Mouse (Mus musculus) hindlimb bud, embryonic 11.5 days (tissue): ENCODE data around the gene Nicn1.

Experiments used
- DNase-seq: peaks from one replicate; pipeline ENCODE4 v3.0.0-alpha.2; 2012; ENCODE audit warnings: low read depth, low spot score; ENCODE audit errors: extremely low spot score

Gene Nicn1

DNA sequence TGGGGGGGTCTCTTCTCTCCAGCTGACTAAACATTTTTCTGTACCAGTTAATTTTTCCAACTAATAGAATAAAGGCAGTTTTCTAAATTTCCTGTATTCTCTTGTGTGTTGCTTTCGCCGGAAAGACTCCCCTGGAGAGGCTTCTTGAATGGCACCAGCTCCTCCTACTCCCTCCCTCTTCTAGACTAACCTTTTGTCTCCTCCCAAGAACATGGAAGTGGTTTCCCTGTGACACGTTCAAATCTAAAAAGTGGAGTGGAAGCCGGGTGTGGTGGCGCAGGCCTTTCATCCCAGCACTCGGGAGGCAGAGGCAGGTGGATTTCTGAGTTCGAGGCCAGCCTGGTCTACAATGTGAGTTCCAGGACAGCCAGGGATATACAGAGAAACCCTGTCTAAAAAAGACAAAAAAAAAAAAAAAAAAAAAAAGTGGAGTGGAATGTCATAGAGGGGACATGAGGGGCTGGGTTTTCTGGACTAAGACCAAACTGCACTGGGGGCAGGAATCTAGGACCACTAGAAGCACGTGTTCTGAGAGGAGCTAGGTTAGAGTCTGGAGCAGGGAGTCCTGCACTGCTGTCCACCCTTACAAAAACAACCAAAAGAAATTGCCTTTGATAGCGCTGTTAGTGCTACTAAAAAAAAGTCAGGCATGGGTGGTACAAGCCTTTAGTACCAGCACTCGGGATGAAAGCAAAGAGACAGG, 47.8 kb downstream of the Nicn1 start:
- DNase-seq: no peak

- no peak for DNase-seq
Measured at GRCm38 (mm10) chr9:108338551-108338885, 48.3 kb downstream of the Nicn1 start.

DNA sequence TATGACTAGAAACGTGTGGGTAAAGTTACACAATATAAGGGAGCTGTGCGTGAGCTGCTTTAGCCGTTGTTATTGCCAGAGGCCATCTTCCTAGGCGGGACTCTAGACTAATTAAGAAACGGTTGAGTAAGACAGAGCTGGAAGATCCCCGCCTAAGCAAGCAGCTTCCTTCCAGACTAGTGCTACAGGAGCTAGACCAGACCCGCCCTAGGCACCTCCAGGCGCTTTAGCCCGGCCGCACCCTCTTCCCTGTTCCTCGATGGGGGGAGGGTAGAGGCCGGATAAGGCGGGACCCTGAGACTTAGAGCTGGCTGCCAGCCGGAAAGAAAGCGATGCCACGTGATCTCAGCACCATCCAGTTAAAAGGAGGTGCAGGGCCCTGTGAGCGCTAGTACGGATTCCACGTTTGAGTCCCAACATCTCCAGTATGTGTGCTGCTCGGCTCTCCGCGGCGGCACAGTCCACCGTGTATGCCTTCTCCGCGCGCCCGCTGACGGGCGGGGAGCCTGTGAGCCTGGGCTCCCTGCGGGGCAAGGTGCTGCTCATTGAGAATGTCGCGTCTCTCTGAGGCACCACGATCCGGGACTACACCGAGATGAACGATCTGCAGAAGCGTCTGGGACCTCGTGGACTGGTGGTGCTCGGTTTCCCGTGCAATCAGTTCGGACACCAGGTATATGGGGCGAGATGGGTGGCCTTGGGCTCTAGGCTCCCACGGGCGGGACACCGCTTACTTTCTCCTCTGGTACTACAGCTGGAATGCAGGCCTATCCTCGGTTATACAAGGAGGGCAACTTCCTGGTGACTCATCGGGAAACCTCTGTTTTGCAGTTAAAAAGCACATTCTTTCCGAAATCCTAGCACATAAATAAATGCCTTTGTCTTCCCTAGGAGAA, 48.9 kb downstream of the Nicn1 start, which contains the start of gene Gpx1:
Gene Gpx1, plus strand, starts transcription at position 18 of the 896 bp plus-strand sequence.
- peak; percentile 82 for DNase-seq

- no peak for DNase-seq
Measured at GRCm38 (mm10) chr9:108339886-108340257, 49.6 kb downstream of the Nicn1 start.

GRCm38 (mm10) chr9:108340258-108341138, 50.3 kb downstream of the Nicn1 start:
- DNase-seq: no peak

GRCm38 (mm10) chr9:108341139-108341475, 50.9 kb downstream of the Nicn1 start:
- no peak for DNase-seq

GRCm38 (mm10) chr9:108341801-108342200, 51.6 kb downstream of the Nicn1 start:
- no peak for DNase-seq

GRCm38 (mm10) chr9:108342301-108342831, 52.1 kb downstream of the Nicn1 start:
- no peak for DNase-seq

GRCm38 (mm10) chr9:108343331-108343730, 53.1 kb downstream of the Nicn1 start:
- no peak for DNase-seq

DNA sequence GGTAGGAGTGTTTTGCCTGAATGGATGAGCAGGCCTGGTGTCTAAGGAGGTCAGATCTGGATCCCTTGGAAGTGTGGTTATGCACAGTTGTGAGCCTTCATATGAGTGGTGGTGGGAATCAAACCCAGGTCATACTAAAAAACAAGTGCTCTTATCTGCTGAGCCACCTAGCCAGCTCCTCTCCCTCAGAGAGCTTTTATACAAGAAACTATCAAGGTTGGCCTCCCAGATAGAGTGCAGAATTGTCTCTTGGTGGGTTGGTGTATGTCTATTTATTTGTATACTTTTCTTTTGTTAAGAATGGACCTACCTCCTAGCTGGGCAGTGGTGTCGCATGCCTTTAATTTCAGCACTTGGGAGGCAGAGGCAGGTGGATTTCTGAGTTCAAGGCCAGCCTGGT, 53.6 kb downstream of the Nicn1 start:
- DNase-seq: no peak

DNA sequence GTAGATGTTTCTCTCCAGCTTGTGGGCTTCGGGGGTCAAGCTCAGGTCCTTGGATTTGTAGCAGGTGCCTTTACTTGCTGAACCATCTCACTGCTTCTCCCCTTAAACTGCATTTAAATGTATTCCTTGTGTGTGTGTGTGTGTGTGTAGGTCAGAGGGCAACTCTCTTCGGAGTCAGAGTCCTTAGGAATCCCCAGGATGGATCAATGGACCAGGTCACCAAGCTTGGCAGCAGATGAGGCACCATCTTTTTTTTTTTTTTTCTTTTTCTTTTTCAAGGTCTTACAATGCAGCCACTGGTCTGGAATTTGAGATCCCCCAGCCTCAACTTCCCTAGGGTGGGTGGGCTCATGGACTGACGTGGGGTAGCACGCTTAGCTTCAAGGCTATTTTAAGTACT, 54.2 kb downstream of the Nicn1 start:
- no peak for DNase-seq
